Mouse (Mus musculus): ENCODE data around the gene Ramp1. TPM values are rescaled to one million over a fixed set of nuclear protein-coding genes. Genes with fewer than 3 reads are reported as not detected.
A peak's percentile ranks its signal among the peaks of the same experiment; 100 is the strongest.

The Ramp1 gene
- total and polyA plus RNA-seq, 2 experiments from 2014 or later, result 44.1 to 46.8 TPM

DNA sequence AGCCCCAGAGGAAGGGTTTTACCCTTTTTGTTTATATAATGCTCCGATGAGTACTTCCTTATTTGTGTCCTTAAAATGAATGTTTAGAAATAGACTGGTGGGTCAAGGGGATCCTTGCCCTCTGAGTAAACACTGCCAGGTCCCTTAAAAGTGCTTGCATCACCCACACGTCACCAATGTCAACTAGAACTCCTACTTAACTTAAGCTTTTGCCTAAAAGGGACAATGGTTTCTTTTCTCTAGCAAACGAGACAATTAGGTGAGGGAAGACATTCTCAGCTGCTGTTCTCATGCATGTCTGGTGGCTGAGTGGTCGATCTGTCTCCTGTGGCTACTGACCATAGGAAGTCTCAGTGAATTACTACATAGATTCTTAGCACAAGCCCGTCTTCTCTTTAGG is 52.3 kb downstream of the Ramp1 start:
- Histone ChIP-seq H3K4me3 (ENCODE audit: low read length) (no peak overlapping the region), H3K27me3 (ENCODE audit: insufficient read depth, low read length) (no peaks in the 10 kb centered on the region)

DNA sequence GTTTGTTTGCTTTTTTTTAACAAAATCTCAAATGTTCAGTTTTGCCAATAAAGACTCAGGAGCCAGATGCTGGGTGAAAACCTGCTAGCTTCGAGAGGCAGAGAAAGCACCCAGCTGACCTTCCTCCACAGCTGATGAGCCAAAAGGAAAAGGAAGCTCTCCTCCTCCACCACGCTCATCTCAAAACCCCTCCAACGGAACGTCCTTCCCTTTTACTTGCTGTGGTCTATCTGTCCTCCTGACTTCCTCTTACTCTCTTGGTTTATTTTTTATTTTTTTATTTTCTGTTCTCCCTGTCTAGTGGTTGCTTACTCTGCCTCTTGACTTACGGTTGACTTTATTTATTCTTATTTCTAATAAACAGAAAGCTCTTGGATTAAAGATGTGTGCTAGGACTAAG is 55.8 kb downstream of the Ramp1 start:
- no peak for TF ChIP-seq CTCF (IDR thresholded peaks at IDR 0.05; ENCODE audit: low read depth)
- H3K4me1 ChIP-seq (ENCODE audit: insufficient read depth, low read length), result no peaks in the 10 kb centered on the region
- DNase-seq (ENCODE audit: low spot score) (no peak), ATAC-seq (no peak)
- no peak overlapping the region for H3K9ac ChIP-seq (replicated peaks; ENCODE audit: low read length)
- no peaks in the 10 kb centered on the region for H3K27me3 ChIP-seq (ENCODE audit: insufficient read depth, low read length)
- H3K4me3 ChIP-seq (ENCODE audit: low read length), result no peak overlapping the region
- WGBS, result 72% methylated on average over 5 of the region's 5 CpGs
- H3K4me2 ChIP-seq (ENCODE audit: low read depth, low read length), result no peak overlapping the region
- H3K36me3 ChIP-seq (ENCODE audit: insufficient read depth, low read length), result no peaks in the 10 kb centered on the region
- H3K27ac ChIP-seq, result no peak overlapping the region
- H3K9me3 ChIP-seq (ENCODE audit: low read length), result no peaks in the 10 kb centered on the region

More for the DNA sequence above, 52.3 kb downstream of the Ramp1 start:
- no peak overlapping the region for H3K4me2 ChIP-seq (ENCODE audit: low read depth, low read length)
- DNase-seq (ENCODE audit: low spot score) (no peak), ATAC-seq (no peak)
- H3K27ac ChIP-seq, result no peak overlapping the region
- H3K9ac ChIP-seq (replicated peaks; ENCODE audit: low read length), result no peak overlapping the region
- no peaks in the 10 kb centered on the region for H3K9me3 ChIP-seq (ENCODE audit: low read length)
- H3K4me1 ChIP-seq (ENCODE audit: insufficient read depth, low read length), result no peaks in the 10 kb centered on the region
- no peak for TF ChIP-seq CTCF (IDR thresholded peaks at IDR 0.05; ENCODE audit: low read depth)
- WGBS, result 62% methylated on average over 5 of the region's 5 CpGs
- H3K36me3 ChIP-seq (ENCODE audit: insufficient read depth, low read length), result no peaks in the 10 kb centered on the region

DNA sequence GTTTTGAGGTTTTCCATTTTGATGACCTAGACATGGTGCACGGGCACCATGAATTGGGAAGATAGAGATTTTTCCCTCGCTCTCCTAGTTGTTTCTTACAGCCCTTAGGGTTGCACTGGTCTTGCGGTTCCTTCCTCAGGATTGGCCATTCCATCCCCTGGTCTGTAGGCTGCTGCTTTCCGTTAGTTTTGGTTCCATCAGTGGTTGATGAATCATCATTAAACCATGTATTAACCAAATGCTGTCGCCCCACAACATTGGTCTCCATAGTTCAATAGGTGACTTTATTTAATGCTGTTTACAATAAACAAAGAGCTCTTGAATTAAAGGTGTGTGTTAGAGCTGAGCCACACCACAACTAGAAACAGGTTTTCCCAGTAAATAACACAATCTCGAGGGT is 58.1 kb downstream of the Ramp1 start:
- WGBS, result 79% methylated on average over 6 of the region's 6 CpGs
- Histone ChIP-seq H3K36me3 (ENCODE audit: insufficient read depth, low read length) (no peaks in the 10 kb centered on the region), H3K27me3 (ENCODE audit: insufficient read depth, low read length) (no peaks in the 10 kb centered on the region), H3K9ac (replicated peaks; ENCODE audit: low read length) (no peak overlapping the region), H3K4me3 (ENCODE audit: low read length) (no peak overlapping the region), H3K27ac (no peak overlapping the region), H3K4me1 (ENCODE audit: insufficient read depth, low read length) (no peaks in the 10 kb centered on the region), H3K4me2 (ENCODE audit: low read depth, low read length) (no peak overlapping the region), H3K9me3 (ENCODE audit: low read length) (no peaks in the 10 kb centered on the region)
- DNase-seq (ENCODE audit: low spot score) (no peak), ATAC-seq (no peak)
- no peak for TF ChIP-seq CTCF (IDR thresholded peaks at IDR 0.05; ENCODE audit: low read depth)

DNA sequence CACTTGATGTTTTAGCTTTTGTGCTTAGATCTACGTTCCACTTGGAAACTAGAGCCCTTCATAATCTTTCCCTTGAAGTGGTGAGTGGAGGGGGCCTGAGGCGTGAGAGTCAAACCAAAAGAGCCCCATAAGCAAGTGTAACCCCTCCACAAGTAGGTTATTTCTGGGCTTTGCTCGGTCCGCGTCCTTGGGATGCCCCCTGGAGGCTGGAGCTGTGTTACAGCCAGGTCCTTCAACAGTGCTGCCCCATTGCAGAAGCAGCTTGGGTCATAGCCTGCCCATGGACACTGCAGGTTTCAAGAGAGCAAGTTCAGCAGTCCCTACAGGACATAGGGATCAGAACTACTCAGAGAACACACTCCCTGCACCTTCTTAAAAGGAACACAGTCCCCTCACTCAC is 59.5 kb downstream of the Ramp1 start:
- H3K9me3 ChIP-seq (ENCODE audit: low read length), result no peaks in the 10 kb centered on the region
- H3K27ac ChIP-seq, result no peak overlapping the region
- ATAC-seq (peak; percentile 69), DNase-seq (ENCODE audit: low spot score) (peak; percentile 52)
- no peaks in the 10 kb centered on the region for H3K36me3 ChIP-seq (ENCODE audit: insufficient read depth, low read length)
- H3K4me2 ChIP-seq (ENCODE audit: low read depth, low read length), result no peak overlapping the region
- no peak overlapping the region for H3K9ac ChIP-seq (replicated peaks; ENCODE audit: low read length)
- no peaks in the 10 kb centered on the region for H3K27me3 ChIP-seq (ENCODE audit: insufficient read depth, low read length)
- H3K4me3 ChIP-seq (ENCODE audit: low read length), result no peak overlapping the region
- no peaks in the 10 kb centered on the region for H3K4me1 ChIP-seq (ENCODE audit: insufficient read depth, low read length)
- peak; percentile 76 for TF ChIP-seq CTCF (IDR thresholded peaks at IDR 0.05; ENCODE audit: low read depth)
- 18% methylated on average over 5 of the region's 5 CpGs for whole genome bisulfite sequencing

DNA sequence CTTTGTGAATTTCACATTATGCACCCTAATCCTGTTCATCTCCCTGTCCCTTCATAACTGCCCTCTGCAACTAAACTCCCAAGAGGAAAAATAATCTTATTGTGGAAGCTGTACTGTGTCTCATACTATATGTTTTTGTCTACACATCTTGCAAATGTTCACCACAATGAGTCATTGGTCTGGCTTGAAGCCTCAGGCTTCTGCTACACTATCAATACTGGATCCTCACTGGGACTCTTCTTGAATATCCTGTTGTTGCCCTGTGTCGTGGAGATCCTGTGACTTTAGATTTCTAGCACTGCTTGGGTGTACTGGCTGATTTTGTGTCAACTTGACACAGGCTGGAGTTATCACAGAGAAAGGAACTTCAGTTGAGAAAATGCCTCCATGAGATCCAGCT is 60.2 kb downstream of the Ramp1 start:
- no peak for TF ChIP-seq CTCF (IDR thresholded peaks at IDR 0.05; ENCODE audit: low read depth)
- ATAC-seq, result no peak
- no peak overlapping the region for H3K27ac ChIP-seq
- no peak overlapping the region for H3K4me2 ChIP-seq (ENCODE audit: low read depth, low read length)
- H3K4me3 ChIP-seq (ENCODE audit: low read length), result no peak overlapping the region
- H3K27me3 ChIP-seq (ENCODE audit: insufficient read depth, low read length), result no peaks in the 10 kb centered on the region
- H3K4me1 ChIP-seq (ENCODE audit: insufficient read depth, low read length), result no peaks in the 10 kb centered on the region
- H3K9me3 ChIP-seq (ENCODE audit: low read length), result no peaks in the 10 kb centered on the region
- 81% methylated on average over 1 of the region's 1 CpGs for WGBS
- no peaks in the 10 kb centered on the region for H3K36me3 ChIP-seq (ENCODE audit: insufficient read depth, low read length)
- DNase-seq (ENCODE audit: low spot score), result no peak
- H3K9ac ChIP-seq (replicated peaks; ENCODE audit: low read length), result no peak overlapping the region

DNA sequence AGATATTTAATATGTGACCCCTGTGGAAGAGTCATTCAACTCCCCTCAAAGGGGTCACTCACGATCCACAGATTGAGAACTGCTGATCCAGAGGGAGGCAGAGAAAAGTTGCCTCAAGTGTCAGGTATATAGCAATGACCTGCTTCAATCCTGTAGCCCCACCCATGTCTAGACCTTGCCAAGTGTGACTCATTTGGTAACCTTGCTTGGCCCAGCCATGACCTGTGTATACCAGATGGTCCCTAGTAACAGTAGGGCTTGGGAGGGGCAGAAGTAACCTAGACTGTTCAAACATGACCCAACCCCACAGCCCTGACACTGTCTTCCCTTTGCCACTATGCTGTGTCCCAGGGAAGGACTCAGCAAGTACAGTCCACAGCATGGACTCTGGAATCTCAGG is 61.1 kb downstream of the Ramp1 start:
- DNase-seq (ENCODE audit: low spot score) (no peak), ATAC-seq (no peak)
- H3K9me3 ChIP-seq (ENCODE audit: low read length), result no peaks in the 10 kb centered on the region
- no peak overlapping the region for H3K9ac ChIP-seq (replicated peaks; ENCODE audit: low read length)
- 92% methylated on average over 1 of the region's 1 CpGs for WGBS
- TF ChIP-seq CTCF (IDR thresholded peaks at IDR 0.05; ENCODE audit: low read depth), result no peak
- no peaks in the 10 kb centered on the region for H3K27me3 ChIP-seq (ENCODE audit: insufficient read depth, low read length)
- no peaks in the 10 kb centered on the region for H3K4me1 ChIP-seq (ENCODE audit: insufficient read depth, low read length)
- H3K27ac ChIP-seq, result no peak overlapping the region
- H3K36me3 ChIP-seq (ENCODE audit: insufficient read depth, low read length), result no peaks in the 10 kb centered on the region
- H3K4me3 ChIP-seq (ENCODE audit: low read length), result no peak overlapping the region
- no peak overlapping the region for H3K4me2 ChIP-seq (ENCODE audit: low read depth, low read length)

DNA sequence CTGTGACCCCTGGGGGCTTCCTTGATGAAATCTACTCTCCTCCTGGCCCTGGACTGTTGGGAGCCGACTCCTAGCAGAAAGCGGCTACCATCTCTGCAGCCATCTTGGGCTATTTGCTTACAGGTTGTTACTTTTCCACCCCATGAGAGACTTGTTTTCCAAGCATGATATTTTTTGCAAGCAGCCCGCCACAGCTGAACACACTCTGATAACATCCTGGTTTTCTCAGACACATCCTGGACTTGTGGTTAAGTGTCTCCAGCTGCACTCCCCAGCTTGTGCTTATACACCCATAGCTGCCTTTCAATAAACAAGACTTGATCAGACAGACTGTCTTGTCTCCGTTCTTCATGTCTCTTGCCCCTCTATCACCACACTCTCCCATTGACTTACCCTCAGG is 61.6 kb downstream of the Ramp1 start:
- H3K27me3 ChIP-seq (ENCODE audit: insufficient read depth, low read length), result no peaks in the 10 kb centered on the region
- TF ChIP-seq CTCF (IDR thresholded peaks at IDR 0.05; ENCODE audit: low read depth), result no peak
- H3K36me3 ChIP-seq (ENCODE audit: insufficient read depth, low read length), result no peaks in the 10 kb centered on the region
- no peaks in the 10 kb centered on the region for H3K9me3 ChIP-seq (ENCODE audit: low read length)
- H3K4me2 ChIP-seq (ENCODE audit: low read depth, low read length), result no peak overlapping the region
- H3K27ac ChIP-seq, result no peak overlapping the region
- DNase-seq (ENCODE audit: low spot score) (no peak), ATAC-seq (no peak)
- H3K4me3 ChIP-seq (ENCODE audit: low read length), result no peak overlapping the region
- WGBS, result 86% methylated on average over 4 of the region's 4 CpGs
- H3K4me1 ChIP-seq (ENCODE audit: insufficient read depth, low read length), result no peaks in the 10 kb centered on the region
- no peak overlapping the region for H3K9ac ChIP-seq (replicated peaks; ENCODE audit: low read length)
